Mouse (Mus musculus): Measurements from ENCODE around the gene Kcnd3.

GRCm38 (mm10) chr3:105666996-105667523, 214.9 kb downstream of the Kcnd3 start:
- no peak for TF ChIP-seq GATA1 (IDR thresholded peaks at IDR 0.05; ENCODE audit: borderline replicate concordance, low read length)
- TF ChIP-seq FLI1 (IDR thresholded peaks at IDR 0.05; ENCODE audit: low read length) = no peak

Measured in megakaryocyte, embryonic 14.5 days (primary cell).